Mouse (Mus musculus) adrenal gland, postnatal 36 days (tissue): ENCODE results near the gene Bckdha. TPM values are rescaled to one million over a fixed set of nuclear protein-coding genes. Genes with fewer than 3 reads are reported as not detected.

ENCODE experiments used
- DNase-seq, 2 experiments: peaks; one replicate each; pipeline ENCODE4 v3.0.0; 2021; ENCODE audit warnings: mixed read lengths in 1 of 2
- long read RNA-seq, 2 experiments: library from polyadenylated mRNA; stranded (forward); transcript quantifications; one replicate each; pipeline ENCODE4 v2.0.0; 2021; ENCODE audit warnings: borderline sequencing depth in 2 of 2
- total RNA-seq, 2 experiments: library from RNA; stranded (reverse); gene quantifications; 2 replicates each; pipeline ENCODE4 v1.2.3; 2021

Bckdha gene
- total RNA-seq: 100 to 1,000 TPM; 176 to 245 TPM
- long read RNA-seq, experiment 1, transcript Bckdha-201 (9 exons, 1,899 nt): major isoform, 208 of 287 reads
- long read RNA-seq, experiment 1, partial matches to known transcripts: 65 of 287 reads
- long read RNA-seq, experiment 1, other reads (novel, unspliced or antisense): 14 of 287 reads
- long read RNA-seq, experiment 2, transcript Bckdha-201 (9 exons, 1,899 nt): major isoform, 88 of 112 reads
- long read RNA-seq, experiment 2, partial matches to known transcripts: 15 of 112 reads
- long read RNA-seq, experiment 2, other reads (novel, unspliced or antisense): 9 of 112 reads

GRCm38 (mm10) chr7:25658657-25659472 lies at the start of gene Bckdha, which contains the start of gene Exosc5:
TSS of gene Bckdha (minus strand) at chr7:25658981.
TSS of gene Exosc5 (plus strand) at chr7:25659164.
- DNase-seq: peak; percentile 98

DNA sequence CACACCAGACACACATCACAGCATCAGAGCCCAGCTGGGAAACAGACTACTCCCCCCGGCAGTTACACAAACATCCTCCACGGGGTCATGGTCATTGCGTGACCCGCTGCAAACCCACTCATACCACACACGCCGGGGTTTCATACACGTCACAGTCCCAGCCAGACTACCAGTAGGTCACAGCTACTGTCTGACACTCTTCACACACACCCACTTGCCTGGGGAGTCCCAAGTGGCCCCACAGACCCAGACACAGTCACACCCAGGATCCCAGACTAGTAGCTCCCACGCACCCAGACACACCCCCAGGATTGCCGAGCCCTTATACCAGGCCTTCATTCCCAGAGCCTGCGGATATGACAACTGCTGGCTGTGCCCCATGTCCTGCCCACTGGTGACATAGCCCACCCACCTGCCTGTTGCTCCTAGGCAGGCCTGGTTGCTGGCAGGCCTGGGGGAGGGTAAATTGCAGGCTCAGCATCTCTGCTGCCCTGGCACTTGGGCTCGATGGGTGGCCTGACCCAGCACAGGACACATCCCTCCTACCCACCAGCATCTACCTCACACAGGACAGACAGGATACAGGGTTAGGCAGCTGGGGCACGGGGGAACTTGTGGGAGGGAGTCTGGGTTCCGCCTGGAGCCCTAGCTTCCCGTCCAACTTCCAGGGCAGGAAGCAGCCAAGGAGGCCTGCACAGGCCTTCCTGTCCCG lies 49.0 kb upstream of the Bckdha start:
- peak; percentile 49 to 66 for DNase-seq

DNA sequence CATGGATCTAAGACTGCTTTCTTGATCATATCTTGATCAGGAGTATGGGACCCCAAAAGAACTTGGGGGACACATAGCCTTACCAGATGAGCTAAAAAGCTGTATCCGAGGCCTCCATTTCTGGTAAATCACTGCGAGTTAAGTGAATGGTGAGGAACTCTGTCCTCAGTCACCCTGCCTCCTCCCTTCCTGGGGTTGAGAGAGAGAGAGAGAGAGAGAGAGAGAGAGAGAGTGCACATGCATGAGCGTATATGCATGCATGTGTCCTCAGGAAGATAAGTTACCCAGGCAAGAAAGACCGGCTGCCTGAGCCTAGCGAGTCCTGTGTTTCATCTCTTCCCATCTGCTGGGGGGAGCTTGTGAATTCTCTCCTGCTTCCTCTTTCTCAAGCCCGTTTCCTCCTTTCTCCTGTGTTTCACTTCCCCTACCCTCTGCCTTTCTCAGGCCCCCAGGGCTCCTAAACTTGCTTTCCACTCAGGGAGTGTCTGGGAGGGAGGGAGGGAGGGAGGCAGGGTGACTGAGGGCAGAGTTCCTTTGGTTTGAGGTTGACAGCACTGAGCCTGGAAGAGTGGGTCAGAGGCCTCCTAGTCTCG lies 47.9 kb upstream of the Bckdha start:
- DNase-seq: no peak

DNA sequence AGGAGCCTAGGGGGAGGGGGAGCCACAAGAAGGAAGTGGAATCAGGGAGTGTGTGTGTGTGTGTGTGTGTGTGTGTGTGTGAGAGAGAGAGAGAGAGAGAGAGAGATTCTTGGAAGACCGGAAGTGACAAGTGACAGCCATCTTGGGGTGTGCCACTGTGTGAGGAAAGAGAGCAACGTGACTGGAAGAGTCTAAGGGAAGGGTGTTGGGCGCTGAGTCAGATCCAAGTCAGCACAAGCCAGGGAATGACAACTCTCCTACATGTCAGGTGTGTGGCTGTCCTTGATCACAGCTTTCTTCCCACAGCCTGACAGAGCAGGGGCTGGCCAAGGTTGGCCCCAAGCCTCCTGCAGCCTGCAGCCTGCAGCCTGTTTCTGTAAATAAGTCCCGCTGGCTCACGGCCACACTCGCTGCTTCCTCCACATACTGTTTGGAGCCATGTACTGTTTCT lies 47.0 kb upstream of the Bckdha start:
- DNase-seq: peak in 1 of 2 experiments; percentile 48

DNA sequence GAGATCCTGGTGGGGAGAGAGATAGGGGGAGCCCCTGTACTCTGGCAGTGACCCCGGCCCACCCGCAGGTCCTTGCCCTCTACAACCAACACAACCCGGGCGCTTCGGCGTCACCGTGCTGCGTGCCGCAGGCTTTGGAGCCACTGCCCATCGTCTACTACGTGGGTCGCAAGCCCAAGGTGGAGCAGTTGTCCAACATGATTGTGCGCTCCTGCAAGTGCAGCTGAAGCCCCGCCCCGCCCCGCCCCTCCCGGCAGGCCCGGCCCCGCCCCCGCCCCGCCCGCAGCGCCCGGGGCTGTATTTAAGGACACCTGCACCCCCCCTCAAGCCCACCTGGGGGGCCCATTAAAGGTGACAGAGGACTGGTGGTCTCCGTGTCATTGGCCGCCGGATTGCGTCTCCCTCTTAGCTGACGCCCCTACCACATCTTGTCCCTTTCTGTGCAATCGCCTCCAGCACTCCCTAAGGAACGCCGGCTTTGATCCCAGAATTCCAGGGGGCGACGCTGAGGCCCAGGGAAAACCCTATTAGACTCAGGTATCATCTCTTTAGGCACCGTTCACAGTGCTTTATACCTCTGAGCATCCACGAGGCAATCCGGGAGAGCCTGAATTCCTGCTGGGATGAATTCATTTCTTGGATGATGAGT lies 46.1 kb upstream of the Bckdha start:
- peak in 1 of 2 experiments; percentile 50 for DNase-seq

DNA sequence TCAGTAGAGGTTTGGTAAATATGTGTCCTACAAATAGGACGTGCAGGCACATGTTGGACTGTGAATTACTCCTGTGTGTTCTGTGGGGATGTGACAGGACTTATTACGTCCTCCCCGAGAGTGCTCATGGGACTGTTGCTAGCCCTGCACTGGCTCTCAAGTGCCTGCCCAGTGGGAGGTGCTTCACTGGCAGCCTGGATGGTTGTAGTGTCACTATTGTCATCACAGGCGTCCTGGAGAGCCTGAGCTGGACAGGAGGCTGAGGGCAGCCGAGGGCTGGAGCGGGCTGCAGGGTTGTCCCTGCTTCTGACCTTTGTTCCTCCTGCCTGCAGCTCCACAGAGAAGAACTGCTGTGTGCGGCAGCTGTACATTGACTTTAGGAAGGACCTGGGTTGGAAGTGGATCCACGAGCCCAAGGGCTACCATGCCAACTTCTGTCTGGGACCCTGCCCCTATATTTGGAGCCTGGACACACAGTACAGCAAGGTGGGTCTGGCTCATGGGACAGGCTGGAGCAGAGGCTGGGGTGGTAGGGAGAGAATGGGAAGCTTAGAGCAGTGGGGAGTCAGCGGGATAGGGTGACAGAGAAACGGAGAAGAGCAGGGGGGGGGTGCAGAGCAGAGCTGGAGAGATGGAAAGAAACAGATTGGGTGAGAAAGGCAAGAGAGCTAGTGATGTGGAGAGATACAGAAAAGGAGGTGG lies 45.2 kb upstream of the Bckdha start:
- peak in 1 of 2 experiments; percentile 55 for DNase-seq

DNA sequence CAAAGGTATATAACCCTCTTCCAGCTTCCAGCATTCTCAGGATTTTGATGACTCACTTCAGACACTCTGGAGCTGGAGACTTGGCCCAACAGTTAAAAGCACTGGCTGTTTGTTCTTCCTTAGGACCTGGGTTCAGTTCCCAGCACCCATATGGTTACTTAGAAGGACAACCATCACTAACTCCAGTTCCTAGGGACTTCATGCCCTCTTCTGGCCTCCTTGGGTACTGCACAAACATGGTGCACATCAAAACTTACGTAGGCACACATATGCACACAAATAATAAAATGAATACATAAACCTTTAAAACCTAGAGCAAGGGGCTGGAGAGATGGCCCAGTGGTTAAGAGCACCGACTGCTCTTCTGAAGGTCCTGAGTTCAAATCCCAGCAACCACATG lies 43.6 kb upstream of the Bckdha start:
- no peak for DNase-seq

GRCm38 (mm10) chr7:25700732-25701131 lies 42.0 kb upstream of the Bckdha start:
- DNase-seq: no peak

- DNase-seq: no peak
Observed at GRCm38 (mm10) chr7:25699851-25700250, 41.1 kb upstream of the Bckdha start.

GRCm38 (mm10) chr7:25694104-25694503 lies 35.3 kb upstream of the Bckdha start:
- no peak for DNase-seq

DNA sequence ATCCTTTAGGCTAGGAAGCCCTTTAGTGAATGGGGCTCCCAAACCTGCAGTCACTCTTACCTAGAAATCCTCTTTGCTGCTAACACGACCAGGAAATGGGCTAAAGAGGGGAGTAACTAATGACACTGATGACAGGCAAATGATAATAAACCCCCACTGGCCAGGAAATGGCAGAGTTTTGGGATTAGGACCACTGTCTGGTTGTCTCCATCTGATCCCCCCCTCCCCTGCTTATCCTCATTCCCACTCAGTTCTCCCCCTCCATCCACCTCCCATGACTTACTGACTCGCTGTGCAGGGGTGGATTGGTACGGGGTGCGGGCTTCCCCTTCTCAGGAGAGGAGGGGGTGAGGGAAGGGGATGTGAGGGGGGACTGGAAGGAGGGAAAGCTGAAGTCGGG lies 31.3 kb upstream of the Bckdha start:
- no peak for DNase-seq

DNA sequence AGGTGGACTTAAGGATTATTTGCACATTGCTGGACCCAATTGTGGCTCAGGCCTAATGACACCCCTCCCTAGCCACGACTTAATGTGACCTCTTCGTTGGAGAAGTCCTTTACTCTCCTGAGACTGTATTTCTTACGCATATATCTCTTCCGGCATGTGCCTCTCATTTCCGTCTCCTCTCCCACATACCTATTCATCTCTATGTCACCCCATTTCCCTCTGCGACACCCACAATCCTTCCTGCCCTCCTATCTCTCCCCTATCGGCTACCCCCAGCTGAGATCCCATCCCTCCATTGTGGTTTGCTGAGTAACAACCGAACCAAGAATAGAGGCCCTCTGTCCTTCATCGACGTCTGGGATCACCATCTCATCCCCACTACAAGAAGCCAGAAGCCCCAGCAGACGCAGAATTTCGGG lies 30.8 kb upstream of the Bckdha start:
- DNase-seq: no peak

DNA sequence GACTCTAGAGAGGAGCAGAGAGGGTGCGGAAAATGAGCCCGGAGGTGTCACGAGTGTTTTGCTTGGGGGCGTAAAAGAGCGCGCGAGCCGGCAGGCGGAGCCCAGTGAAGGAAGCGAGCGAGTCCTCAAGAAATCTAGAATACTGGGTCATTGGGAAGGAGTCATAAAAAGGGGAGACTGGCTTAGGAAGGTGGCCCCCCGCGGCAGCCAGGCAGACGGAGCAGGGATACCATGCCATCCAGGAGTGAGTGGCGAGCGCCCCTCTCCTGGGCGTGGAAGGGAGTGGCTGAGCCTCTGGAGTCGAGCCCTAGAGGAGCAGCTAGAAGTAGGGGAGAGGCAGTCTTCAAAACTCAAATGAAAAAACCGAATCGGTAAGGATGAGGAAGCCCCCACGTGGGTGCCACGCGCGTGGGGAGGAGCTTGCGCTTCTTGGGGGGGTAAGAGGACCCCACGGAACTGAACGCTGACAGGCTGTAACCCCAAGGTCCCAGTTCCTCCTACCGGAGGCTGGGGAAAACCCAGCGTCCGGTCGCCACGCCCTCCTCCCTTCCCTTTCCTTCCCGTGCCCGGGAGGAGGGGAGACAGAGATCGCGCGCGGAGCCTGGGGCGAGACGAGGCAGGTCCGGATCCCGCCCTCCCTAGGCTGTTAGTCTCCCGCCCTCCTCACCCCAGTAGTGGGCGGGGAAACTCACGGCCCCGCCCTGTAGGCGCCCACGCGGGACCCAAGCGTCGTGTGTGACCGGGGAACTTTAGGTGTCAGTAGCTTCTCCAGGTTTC lies 30.2 kb upstream of the Bckdha start:
- DNase-seq: peak; percentile 84 to 88

GRCm38 (mm10) chr7:25687811-25688401 lies 29.1 kb upstream of the Bckdha start:
- peak; percentile 63 to 77 for DNase-seq

- DNase-seq: peak; percentile 85 to 91
Observed at GRCm38 (mm10) chr7:25686680-25687531, 28.1 kb upstream of the Bckdha start, which contains the start of gene Tgfb1. TSS of gene Tgfb1 (plus strand) at chr7:25687002.

- no peak for DNase-seq
Observed at GRCm38 (mm10) chr7:25685926-25686470, 27.2 kb upstream of the Bckdha start.

GRCm38 (mm10) chr7:25684659-25685058 lies 25.9 kb upstream of the Bckdha start:
- no peak for DNase-seq

- no peak for DNase-seq
Observed at GRCm38 (mm10) chr7:25683474-25684180, 24.8 kb upstream of the Bckdha start.
